Mouse (Mus musculus): ENCODE results near the gene Fxn. TPM values are rescaled to one million over a fixed set of nuclear protein-coding genes. Genes with fewer than 3 reads are reported as not detected.

Fxn gene
- total and polyA plus RNA-seq, 3 experiments, result 23.8 to 116 (median 54.0) TPM

DNA sequence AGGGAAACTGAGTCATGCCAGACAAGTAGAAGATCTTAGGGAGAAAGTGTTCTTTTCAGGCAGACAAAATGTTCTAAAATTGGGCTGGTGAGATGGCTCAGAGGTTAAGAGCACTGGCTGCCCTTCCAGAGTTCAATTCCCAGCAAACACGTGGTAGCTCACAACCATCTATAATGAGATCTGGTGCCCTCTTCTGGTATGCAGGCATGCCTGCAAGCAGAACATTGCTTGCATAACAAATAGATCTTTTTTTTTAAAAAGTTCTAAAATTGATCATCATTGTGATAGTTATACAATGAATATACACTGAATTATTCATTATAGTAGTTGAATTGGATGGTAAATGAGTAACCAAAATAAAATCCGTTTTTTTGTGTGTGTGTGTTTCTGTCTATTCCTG, 62.1 kb downstream of the Fxn start:
- DNase-seq (ENCODE audit: low spot score) (no peak), ATAC-seq (ENCODE audit: extremely low read depth, insufficient number of reproducible peaks, low FRiP score, poor library complexity, severe bottlenecking) (no peak)
- Histone ChIP-seq H3K36me3 (replicated peaks) (no peaks in the 10 kb centered on the region), H3K4me3 (ENCODE audit: low read depth, low read length) (no peak overlapping the region), H3K9me3 (replicated peaks) (no peaks in the 10 kb centered on the region), H3K27me3 (ENCODE audit: insufficient read depth, low read length) (peaks cover 10% of the 10 kb centered on the region), H3K4me1 (ENCODE audit: insufficient read depth, low read depth, low read length) (no peaks in the 10 kb centered on the region)
- TF ChIP-seq POLR2AphosphoS5 (IDR thresholded peaks at IDR 0.05; ENCODE audit: insufficient replicate concordance, low read depth, low read length), result no peak
- TF ChIP-seq GATA1 (IDR thresholded peaks at IDR 0.05; ENCODE audit: borderline replicate concordance, low read length), result no peak
- TF ChIP-seq CTCF (IDR thresholded peaks at IDR 0.05; ENCODE audit: low read depth, low read length), result no peak

DNA sequence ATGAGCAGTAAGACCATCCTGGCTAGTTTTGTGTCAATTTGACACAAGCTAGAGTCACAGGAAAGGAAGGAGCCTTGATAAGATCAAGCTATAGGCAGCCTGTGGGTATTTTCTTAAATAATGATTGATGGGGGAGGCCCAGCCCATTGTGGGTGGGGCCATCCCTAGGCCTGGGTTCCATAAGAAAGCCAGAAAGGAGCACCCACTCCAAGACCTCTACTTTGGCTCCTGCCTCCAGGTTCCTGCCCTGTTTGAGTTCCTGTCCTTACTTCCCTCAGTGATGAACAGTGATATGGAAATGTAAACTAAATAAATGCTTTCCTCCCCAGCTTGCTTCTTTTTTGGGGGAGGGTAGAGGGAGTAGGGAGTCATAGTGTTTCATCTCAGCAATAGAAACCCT, 62.6 kb downstream of the Fxn start:
- DNase-seq (ENCODE audit: low spot score) (no peak), ATAC-seq (ENCODE audit: extremely low read depth, insufficient number of reproducible peaks, low FRiP score, poor library complexity, severe bottlenecking) (no peak)
- Histone ChIP-seq H3K36me3 (replicated peaks) (no peaks in the 10 kb centered on the region), H3K27me3 (ENCODE audit: insufficient read depth, low read length) (peaks cover 11% of the 10 kb centered on the region), H3K4me1 (ENCODE audit: insufficient read depth, low read depth, low read length) (no peaks in the 10 kb centered on the region), H3K9me3 (replicated peaks) (no peaks in the 10 kb centered on the region), H3K4me3 (ENCODE audit: low read depth, low read length) (no peak overlapping the region)
- TF ChIP-seq GATA1 (IDR thresholded peaks at IDR 0.05; ENCODE audit: borderline replicate concordance, low read length) (no peak), POLR2AphosphoS5 (IDR thresholded peaks at IDR 0.05; ENCODE audit: insufficient replicate concordance, low read depth, low read length) (no peak), TAL1 (conservative IDR thresholded peaks at IDR 0.05; ENCODE audit: low read depth, low read length) (no peak)

DNA sequence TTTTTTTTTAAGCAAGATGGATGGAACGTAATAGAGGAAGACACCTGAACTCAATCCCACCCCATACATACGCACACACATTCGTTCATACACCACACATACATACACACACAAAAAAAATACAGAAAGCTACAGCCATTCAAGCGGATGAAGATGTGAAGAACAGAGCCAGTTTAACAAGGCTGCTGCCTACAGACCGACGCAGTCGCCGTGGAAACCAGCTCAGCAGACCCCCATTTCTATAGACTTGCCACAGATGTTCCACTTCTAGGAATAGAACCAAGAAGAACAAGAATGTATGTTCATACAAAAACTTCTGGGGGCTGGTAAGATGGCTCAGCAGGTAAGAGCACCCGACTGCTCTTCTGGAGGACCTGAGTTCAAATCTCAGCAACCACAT, 63.6 kb downstream of the Fxn start:
- TF ChIP-seq GATA1 (IDR thresholded peaks at IDR 0.05; ENCODE audit: borderline replicate concordance, low read length) (no peak), CTCF (IDR thresholded peaks at IDR 0.05; ENCODE audit: low read depth, low read length) (no peak), TAL1 (conservative IDR thresholded peaks at IDR 0.05; ENCODE audit: low read depth, low read length) (no peak), GATA2 (IDR thresholded peaks at IDR 0.05; ENCODE audit: borderline replicate concordance, low read depth, low read length) (no peak), POLR2AphosphoS5 (IDR thresholded peaks at IDR 0.05; ENCODE audit: insufficient replicate concordance, low read depth, low read length) (no peak)
- Histone ChIP-seq H3K9me3 (replicated peaks) (no peaks in the 10 kb centered on the region), H3K27me3 (ENCODE audit: insufficient read depth, low read length) (peaks cover 12% of the 10 kb centered on the region), H3K4me1 (ENCODE audit: insufficient read depth, low read depth, low read length) (no peaks in the 10 kb centered on the region), H3K36me3 (replicated peaks) (no peaks in the 10 kb centered on the region), H3K4me3 (ENCODE audit: low read depth, low read length) (no peak overlapping the region)
- no peak for ATAC-seq (ENCODE audit: extremely low read depth, insufficient number of reproducible peaks, low FRiP score, poor library complexity, severe bottlenecking)
- no peak for DNase-seq (ENCODE audit: low spot score)

DNA sequence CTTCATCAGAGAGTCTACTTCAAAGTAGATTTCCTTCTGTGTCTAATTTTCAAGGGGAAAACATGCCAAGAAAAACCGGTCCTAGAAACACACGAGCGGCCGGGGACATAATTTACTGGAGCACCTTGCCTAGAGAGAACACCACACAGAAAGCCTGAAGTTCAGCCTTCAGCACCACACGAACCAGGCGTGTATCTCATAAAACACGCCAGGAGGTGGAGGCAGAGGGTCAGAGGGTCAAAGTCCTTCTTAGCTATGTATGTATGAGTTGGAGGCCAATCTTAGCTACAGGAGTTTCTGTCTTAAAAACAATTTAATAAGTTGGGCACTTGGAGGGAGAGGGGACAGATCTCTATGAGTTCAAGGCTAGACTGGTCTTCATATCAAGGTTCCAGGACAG, 65.5 kb downstream of the Fxn start:
- no peaks in the 10 kb centered on the region for H3K9me3 ChIP-seq (replicated peaks)
- no peaks in the 10 kb centered on the region for H3K36me3 ChIP-seq (replicated peaks)
- H3K4me3 ChIP-seq (ENCODE audit: low read depth, low read length), result no peak overlapping the region
- TF ChIP-seq CTCF (IDR thresholded peaks at IDR 0.05; ENCODE audit: low read depth, low read length), result no peak
- TF ChIP-seq GATA1 (IDR thresholded peaks at IDR 0.05; ENCODE audit: borderline replicate concordance, low read length), result no peak
- no peak for TF ChIP-seq GATA2 (IDR thresholded peaks at IDR 0.05; ENCODE audit: borderline replicate concordance, low read depth, low read length)
- TF ChIP-seq POLR2AphosphoS5 (IDR thresholded peaks at IDR 0.05; ENCODE audit: insufficient replicate concordance, low read depth, low read length), result no peak
- no peak for TF ChIP-seq TAL1 (conservative IDR thresholded peaks at IDR 0.05; ENCODE audit: low read depth, low read length)
- DNase-seq (ENCODE audit: low spot score), result no peak
- no peak for ATAC-seq (ENCODE audit: extremely low read depth, insufficient number of reproducible peaks, low FRiP score, poor library complexity, severe bottlenecking)
- H3K4me1 ChIP-seq (ENCODE audit: insufficient read depth, low read depth, low read length), result no peaks in the 10 kb centered on the region
- H3K27me3 ChIP-seq (ENCODE audit: insufficient read depth, low read length), result peaks cover 12% of the 10 kb centered on the region

GRCm38 (mm10) chr19:24213299-24213698, 67.1 kb downstream of the Fxn start:
- TF ChIP-seq GATA1 (IDR thresholded peaks at IDR 0.05; ENCODE audit: borderline replicate concordance, low read length), result no peak
- TF ChIP-seq CTCF (IDR thresholded peaks at IDR 0.05; ENCODE audit: low read depth, low read length), result no peak
- TF ChIP-seq GATA2 (IDR thresholded peaks at IDR 0.05; ENCODE audit: borderline replicate concordance, low read depth, low read length), result no peak
- no peak for TF ChIP-seq POLR2AphosphoS5 (IDR thresholded peaks at IDR 0.05; ENCODE audit: insufficient replicate concordance, low read depth, low read length)
- no peak for TF ChIP-seq TAL1 (conservative IDR thresholded peaks at IDR 0.05; ENCODE audit: low read depth, low read length)
- Histone ChIP-seq H3K4me3 (ENCODE audit: low read depth, low read length) (no peak overlapping the region), H3K27me3 (ENCODE audit: insufficient read depth, low read length) (peaks cover 8% of the 10 kb centered on the region; the same call in 1 of the 2 replicates), H3K36me3 (replicated peaks) (no peaks in the 10 kb centered on the region), H3K9me3 (replicated peaks) (no peaks in the 10 kb centered on the region), H3K4me1 (ENCODE audit: insufficient read depth, low read depth, low read length) (no peaks in the 10 kb centered on the region)
- DNase-seq (ENCODE audit: low spot score), result no peak
- no peak for ATAC-seq (ENCODE audit: extremely low read depth, insufficient number of reproducible peaks, low FRiP score, poor library complexity, severe bottlenecking)

- ATAC-seq (ENCODE audit: extremely low read depth, insufficient number of reproducible peaks, low FRiP score, poor library complexity, severe bottlenecking), result no peak
- H3K4me3 ChIP-seq (ENCODE audit: low read depth, low read length), result no peak overlapping the region
- peaks cover 8% of the 10 kb centered on the region; the same call in 1 of the 2 replicates for H3K27me3 ChIP-seq (ENCODE audit: insufficient read depth, low read length)
- no peak for TF ChIP-seq GATA1 (IDR thresholded peaks at IDR 0.05; ENCODE audit: borderline replicate concordance, low read length)
- no peak for TF ChIP-seq POLR2AphosphoS5 (IDR thresholded peaks at IDR 0.05; ENCODE audit: insufficient replicate concordance, low read depth, low read length)
- TF ChIP-seq GATA2 (IDR thresholded peaks at IDR 0.05; ENCODE audit: borderline replicate concordance, low read depth, low read length), result no peak
- no peak for TF ChIP-seq TAL1 (conservative IDR thresholded peaks at IDR 0.05; ENCODE audit: low read depth, low read length)
- no peak for TF ChIP-seq CTCF (IDR thresholded peaks at IDR 0.05; ENCODE audit: low read depth, low read length)
- no peaks in the 10 kb centered on the region for H3K4me1 ChIP-seq (ENCODE audit: insufficient read depth, low read depth, low read length)
- no peaks in the 10 kb centered on the region for H3K36me3 ChIP-seq (replicated peaks)
- no peaks in the 10 kb centered on the region for H3K9me3 ChIP-seq (replicated peaks)
- no peak for DNase-seq (ENCODE audit: low spot score)
Measured at GRCm38 (mm10) chr19:24212552-24213249, 67.7 kb downstream of the Fxn start.

Other genes starting within 250 kb of the Fxn start
- gene Fam189a2, start 249.6 kb downstream of the Fxn start, total RNA-seq (2014; fragmentation: Nextera tagmentation), result not detected in 2 replicates
- gene Fam189a2, start 249.6 kb downstream of the Fxn start, total RNA-seq (2017), result 0.11 TPM in 1 of 2 replicates, not detected in the other
- not detected in 2 replicates for gene Fam189a2, start 249.6 kb downstream of the Fxn start, polyA plus RNA-seq (2012)
- not detected in 2 replicates for gene Tjp2, start 55.6 kb downstream of the Fxn start, total RNA-seq (2014; fragmentation: Nextera tagmentation)
- 0.06 and 0.11 TPM in 2 replicates for gene Tjp2, start 55.6 kb downstream of the Fxn start, total RNA-seq (2017)
- gene Tjp2, start 55.6 kb downstream of the Fxn start, polyA plus RNA-seq (2012), result 0.02 and 0.03 TPM in 2 replicates
- gene Fam122a, start 196.8 kb upstream of the Fxn start, total RNA-seq (2014; fragmentation: Nextera tagmentation), result 44.8 and 68.7 TPM in 2 replicates
- gene Fam122a, start 196.8 kb upstream of the Fxn start, total RNA-seq (2017), result 5.0 and 5.2 TPM in 2 replicates
- 14.2 and 18.9 TPM in 2 replicates for gene Fam122a, start 196.8 kb upstream of the Fxn start, polyA plus RNA-seq (2012)

Measured in G1E (cell line).